Mouse (Mus musculus) right cerebral cortex, adult 2 months (tissue): ENCODE results near the gene Gm10320.

Experiments used
- DNase-seq, 2 experiments: peaks; one replicate each; pipeline ENCODE4 v3.0.0; 2021 to 2022; ENCODE audit warnings: low spot score in 2 of 2

Gm10320 gene

GRCm38 (mm10) chr13:98503601-98504000 is 11.8 kb upstream of the Gm10320 start:
- DNase-seq: no peak

DNA sequence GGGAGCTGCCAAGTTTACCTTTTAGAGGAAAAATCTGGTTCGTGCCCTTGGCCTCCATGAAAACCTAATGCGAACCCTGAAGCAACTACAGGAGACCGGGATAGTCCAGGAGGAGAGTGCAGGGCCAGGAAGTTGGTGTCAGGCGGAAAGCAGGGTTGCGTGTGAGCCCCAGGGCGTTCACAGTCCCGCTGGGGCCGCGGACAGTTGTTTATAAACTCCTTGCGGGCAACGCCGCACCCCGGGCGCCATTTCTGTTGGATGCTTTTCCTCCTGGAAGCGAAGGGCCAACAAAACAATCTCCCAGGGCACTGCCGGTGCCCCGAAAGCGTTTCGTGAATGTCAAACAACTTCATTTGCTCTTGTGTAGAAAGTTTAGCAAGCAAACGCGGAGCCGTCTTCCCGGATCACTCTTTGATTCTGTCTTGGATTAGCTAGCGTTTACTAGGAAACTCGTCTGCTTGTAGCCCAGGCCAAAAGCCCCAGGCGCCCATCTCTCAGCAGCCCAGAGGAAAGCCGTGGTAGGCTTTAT is 11.1 kb upstream of the Gm10320 start:
- DNase-seq: no peak

DNA sequence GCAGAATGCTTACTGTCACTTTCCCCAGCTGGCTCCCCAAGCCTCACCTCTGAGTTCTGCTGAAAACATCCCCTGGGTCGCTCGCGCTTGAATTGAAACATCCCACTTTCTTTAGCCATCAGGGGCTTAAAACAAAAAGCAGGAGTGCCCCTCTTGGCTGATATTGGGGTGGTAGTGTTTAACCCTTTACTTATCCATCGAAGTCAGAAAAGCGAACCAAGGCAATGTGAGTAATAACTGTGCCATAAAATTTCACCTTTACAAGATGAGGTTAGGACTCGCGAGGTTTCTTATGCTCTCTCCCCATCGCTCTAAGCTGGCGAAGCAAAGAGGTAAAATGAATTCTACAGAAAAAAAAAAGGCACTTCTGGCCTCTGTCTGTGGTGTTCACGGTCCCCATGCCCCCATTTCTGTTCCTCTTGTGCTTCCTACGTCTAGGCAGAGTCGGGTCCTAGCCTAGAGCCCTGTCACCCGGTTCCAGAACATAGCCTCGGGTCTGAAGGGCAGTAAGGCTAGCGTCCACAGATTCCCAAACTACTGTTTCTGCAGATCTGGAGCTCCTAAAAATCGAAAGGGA is 10.5 kb upstream of the Gm10320 start:
- DNase-seq: no peak

- DNase-seq: no peak
These were observed 9.5 kb upstream of the Gm10320 start for GRCm38 (mm10) chr13:98501321-98501720.

DNA sequence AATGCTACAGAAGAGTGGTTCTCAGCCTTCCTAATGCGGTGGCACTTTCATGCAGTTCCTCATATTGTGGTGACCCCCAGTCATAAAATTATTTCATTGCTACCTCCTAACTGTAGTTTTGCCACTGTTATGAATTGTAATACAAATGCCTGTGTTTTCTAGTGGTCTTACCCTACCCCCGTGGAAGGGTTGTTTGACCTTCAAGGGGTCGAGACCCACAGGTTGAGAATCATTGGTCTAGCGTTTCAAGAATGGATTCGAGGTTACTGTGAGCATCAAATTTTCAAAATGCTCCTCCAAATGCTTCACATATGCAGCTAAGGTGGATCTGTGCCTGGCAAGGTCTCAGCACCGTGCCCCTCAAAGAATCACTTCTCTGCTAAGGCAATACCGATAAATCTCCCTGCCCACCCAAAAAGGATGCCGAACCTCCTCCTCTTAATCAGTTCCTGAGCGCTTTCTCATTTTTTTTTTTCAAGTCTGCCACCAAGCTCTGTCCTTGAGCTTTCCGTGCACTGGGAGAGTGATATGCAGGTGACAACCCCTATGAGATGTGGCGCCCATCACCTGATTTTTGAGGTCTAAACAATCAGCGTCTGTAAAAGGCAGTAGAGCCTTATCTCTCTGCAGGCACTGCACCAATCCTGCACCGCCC is 8.8 kb upstream of the Gm10320 start:
- DNase-seq: no peak

DNA sequence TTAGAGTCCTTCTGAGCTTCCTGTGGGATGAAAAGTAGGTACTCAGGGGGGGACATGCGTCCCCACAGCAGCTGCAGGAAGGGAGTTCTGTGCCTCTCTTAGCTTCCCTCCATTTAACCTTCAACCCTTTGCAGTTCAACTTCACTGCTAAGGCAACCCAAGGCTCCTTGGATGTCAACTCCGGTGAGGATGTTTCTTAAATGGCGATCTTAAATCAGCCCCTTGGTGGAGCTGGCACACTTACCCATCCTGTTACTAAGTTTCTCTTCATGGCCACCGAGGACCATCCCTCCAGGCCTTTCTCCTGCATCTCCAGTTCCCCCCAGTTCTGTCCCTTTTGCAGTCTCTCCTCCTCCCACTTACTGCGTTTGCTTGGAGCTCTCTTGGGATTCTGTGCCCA is 6.8 kb upstream of the Gm10320 start:
- DNase-seq: no peak

- DNase-seq: no peak
These were observed 6.3 kb upstream of the Gm10320 start for GRCm38 (mm10) chr13:98498080-98498479.

- DNase-seq: no peak
These were observed 5.4 kb upstream of the Gm10320 start for GRCm38 (mm10) chr13:98496917-98497870.

GRCm38 (mm10) chr13:98494492-98495064 is 2.8 kb upstream of the Gm10320 start:
- DNase-seq: no peak

DNA sequence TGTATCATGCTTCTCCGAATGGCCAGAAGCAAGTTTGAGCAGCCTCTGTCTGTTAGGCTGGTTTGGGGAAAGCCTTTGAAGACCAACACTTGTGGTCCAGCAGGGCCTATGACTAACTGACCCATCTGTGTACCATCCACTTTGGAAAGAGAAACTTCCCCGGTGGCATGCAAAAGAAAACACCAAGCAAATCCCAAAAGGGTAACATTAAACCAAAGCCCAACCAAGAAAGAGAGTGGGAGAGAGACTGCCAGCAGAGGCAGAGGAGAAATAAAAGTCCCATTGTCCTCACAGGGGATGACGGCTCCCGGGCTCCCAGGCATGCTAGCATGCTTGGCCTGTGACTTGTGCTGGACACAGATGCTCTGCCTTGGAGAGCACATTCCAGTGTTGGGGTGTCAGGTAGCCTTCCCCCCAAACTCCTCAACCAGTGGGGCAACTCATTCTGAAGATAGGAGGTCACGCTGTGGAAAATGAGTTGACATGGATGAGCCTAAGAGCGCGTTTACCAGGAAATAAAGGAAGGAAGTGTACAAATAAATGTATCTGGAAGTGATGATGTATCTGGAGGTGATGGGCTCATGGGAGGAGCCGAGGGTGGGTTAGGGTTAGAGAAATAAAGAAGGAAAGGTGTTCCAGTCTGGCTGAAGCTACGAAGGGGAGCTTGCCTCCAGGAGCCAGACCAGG is 911 bp upstream of the Gm10320 start:
- no peak for DNase-seq

DNA sequence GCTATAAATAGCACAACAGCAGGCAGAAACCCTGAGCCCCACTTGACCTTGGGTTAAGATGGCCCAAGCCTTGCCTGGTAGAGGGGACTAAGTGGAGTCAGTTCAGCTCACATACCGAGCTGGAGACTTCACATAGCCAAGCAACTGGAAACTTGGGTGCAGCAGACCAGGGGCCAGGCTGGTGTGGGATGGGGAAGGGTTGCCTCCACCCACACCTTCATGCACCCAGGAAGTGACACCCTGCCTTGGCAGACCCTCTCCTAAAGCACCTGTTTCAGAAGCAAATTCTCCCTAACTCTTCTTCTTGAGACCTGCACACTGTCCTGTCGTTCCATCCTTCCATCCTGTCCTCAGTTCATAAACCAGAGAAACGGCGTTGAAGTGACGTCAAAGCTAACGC is 5.1 kb downstream of the Gm10320 start:
- DNase-seq: no peak

GRCm38 (mm10) chr13:98486161-98486560 is 5.6 kb downstream of the Gm10320 start:
- DNase-seq: no peak

DNA sequence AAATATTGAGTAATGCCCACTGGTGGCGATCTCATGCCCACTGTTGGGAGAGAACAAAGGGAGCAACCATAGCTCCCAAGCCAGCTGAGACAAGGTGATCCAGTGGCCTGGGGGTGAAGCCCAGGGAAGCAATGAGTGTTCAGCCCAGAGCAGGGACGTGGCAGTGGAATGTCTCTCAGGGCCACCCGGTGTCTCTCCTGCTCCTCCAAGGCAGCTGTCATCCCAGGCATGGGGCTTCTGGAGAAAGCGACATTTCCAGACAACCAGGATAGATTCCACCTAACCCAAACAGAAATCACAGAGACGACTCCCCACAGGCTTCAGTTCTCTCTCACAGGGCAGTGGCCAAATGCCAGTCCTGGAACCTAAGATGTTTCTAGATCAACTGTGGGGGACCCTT is 6.4 kb downstream of the Gm10320 start:
- no peak for DNase-seq

GRCm38 (mm10) chr13:98477991-98478390 is 13.8 kb downstream of the Gm10320 start:
- no peak for DNase-seq

DNA sequence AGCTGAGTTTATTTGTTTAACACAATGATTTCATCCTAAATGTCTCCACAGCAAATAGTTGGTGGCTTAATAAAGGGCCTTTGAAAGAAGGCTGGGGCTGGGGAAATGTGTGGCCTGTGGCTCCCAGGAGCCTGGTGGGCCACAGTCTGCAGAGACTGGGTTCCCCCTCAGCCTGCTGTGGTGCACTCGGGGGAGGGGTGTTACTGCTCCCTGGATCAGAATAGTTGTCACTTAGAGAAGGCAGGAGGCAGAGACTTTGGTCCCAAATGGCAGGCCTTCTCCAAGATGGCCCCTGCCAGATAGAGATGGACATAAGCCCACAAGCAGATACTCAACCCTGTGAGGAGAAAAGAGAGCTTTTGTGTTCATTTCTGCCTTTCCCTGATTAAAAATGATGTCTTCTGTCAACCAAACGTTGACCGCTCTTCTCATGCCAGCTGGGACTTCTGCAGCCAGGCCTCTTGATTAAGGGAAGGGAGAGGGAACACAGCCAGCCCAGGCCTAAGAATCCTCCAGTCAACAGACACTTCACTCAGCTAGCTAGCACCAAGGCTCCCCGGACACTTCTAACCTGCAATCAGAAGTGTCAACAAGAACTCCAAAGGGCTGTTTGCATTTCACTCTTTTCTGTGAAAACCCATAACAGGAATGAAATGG is 14.8 kb downstream of the Gm10320 start:
- no peak for DNase-seq

DNA sequence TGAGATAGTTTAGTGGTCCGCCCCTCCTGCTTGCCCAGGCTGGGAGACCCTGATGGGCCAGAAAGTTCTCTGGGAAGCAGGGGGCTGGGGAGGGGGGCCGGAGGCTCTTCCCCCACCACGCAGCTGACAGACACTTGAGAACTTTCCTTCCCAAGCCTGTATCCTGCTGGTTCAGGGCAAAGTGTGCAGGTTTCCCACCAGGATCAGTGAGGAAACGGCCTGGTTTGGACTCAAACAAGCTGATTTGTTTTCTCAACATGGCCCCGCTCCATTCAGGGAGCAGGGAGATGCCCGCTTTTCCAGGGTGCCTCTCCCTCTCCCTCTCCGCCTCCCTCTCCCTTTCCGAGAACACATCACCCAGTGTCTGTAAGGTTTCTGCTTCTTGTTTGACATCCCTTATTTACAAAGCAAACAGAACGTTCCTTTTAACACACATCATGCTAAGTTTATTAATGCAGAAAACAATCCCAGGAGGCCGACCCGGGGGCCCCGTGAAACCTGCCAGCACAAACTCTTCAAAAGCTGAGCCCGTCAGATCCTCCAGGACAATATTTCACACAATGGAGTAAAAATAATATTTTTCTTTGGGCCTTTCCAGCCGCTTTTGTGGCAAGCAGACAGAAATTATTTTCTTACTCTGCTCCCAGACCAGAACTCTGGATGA is 15.5 kb downstream of the Gm10320 start:
- no peak for DNase-seq

- no peak for DNase-seq
These were observed 16.1 kb downstream of the Gm10320 start for GRCm38 (mm10) chr13:98475681-98476080.

GRCm38 (mm10) chr13:98473034-98473433 is 18.8 kb downstream of the Gm10320 start:
- DNase-seq: no peak

- DNase-seq: no peak
These were observed 20.0 kb downstream of the Gm10320 start for GRCm38 (mm10) chr13:98471756-98472155.

- no peak for DNase-seq
These were observed 21.5 kb downstream of the Gm10320 start for GRCm38 (mm10) chr13:98470321-98470720.
